Mouse (Mus musculus) cerebellum, adult 2 months (tissue): ENCODE data around the gene Cdk17.

Experiments used
- CTCF ChIP-seq: fragments of 200-500 bp; IDR thresholded peaks from 2 replicates; pipeline ENCODE4 v1.5.1; 2011; ENCODE audit warnings: low read depth, mild to moderate bottlenecking, control low read depth, low read length, moderate library complexity, borderline replicate concordance; ENCODE audit not compliant: insufficient read depth
- POLR2A ChIP-seq: fragments of 200-500 bp; IDR thresholded peaks from 2 replicates; pipeline ENCODE4 v1.6.1; 2011; ENCODE audit warnings: low read length, control low read depth, borderline replicate concordance; ENCODE audit not compliant: insufficient read depth

GRCm38 (mm10) chr10:93297774-93298173, 137.1 kb downstream of the Cdk17 start:
- TF ChIP-seq CTCF (no peak), POLR2A (no peak)
